In genomic region chr5:137823455-137824045, GRCm38 (mm10) we compare ENCODE assay signal across 21 mouse cellular contexts. TPM values are rescaled to one million over a fixed set of nuclear protein-coding genes. Genes with fewer than 3 reads are reported as not detected.
"Had no signal": no experiment of that assay in that cellular context is flagged by ENCODE, and none has a peak within 500 bp of the region (broad histone marks: within the 10 kb centered on the region; RNA-seq: fewer than 3 reads in every experiment).

No protein-coding gene starts in this region.

- H3K27ac ChIP-seq: intestine, embryonic 15.5 days; left cerebral cortex, adult 2 months; limb, embryonic 10.5 days; liver, embryonic 15.5 days; midbrain, embryonic 13.5 days; neural tube, embryonic 15.5 days had no signal

- DNase-seq: kidney, adult 18-20 months; kidney, postnatal 10 days; kidney, postnatal 4 days; lung, adult 2 months; lung, postnatal 36 days; right cerebral cortex, adult 18-20 months; spleen, adult 18-20 months; thymus, adult 18-20 months; thymus, postnatal 14 days had no signal

- ATAC-seq: intestine, embryonic 15.5 days; lung, postnatal 0 days; midbrain, embryonic 13.5 days had no signal

- H3K4me2 ChIP-seq: intestine, embryonic 15.5 days; liver, embryonic 11.5 days; liver, embryonic 15.5 days; midbrain, embryonic 13.5 days; neural tube, embryonic 15.5 days had no signal

- H3K36me3 ChIP-seq: intestine, embryonic 15.5 days; limb, embryonic 10.5 days; liver, embryonic 15.5 days; midbrain, embryonic 13.5 days; neural tube, embryonic 15.5 days had no signal

- H3K4me3 ChIP-seq: intestine, embryonic 15.5 days; left cerebral cortex, adult 2 months; limb, embryonic 10.5 days; liver, embryonic 15.5 days; midbrain, embryonic 13.5 days; neural tube, embryonic 15.5 days had no signal

- H3K9me3 ChIP-seq: intestine, embryonic 15.5 days; limb, embryonic 10.5 days; liver, embryonic 15.5 days; midbrain, embryonic 13.5 days; neural tube, embryonic 15.5 days had no signal

- H3K27me3 ChIP-seq: intestine, embryonic 15.5 days; liver, embryonic 15.5 days; midbrain, embryonic 13.5 days; neural tube, embryonic 15.5 days had no signal

- H3K9ac ChIP-seq: intestine, embryonic 15.5 days; liver, embryonic 15.5 days; midbrain, embryonic 13.5 days; neural tube, embryonic 15.5 days had no signal

- H3K4me1 ChIP-seq: intestine, embryonic 15.5 days; limb, embryonic 10.5 days; midbrain, embryonic 13.5 days; neural tube, embryonic 15.5 days had no signal

RNA-seq across cellular contexts. Expression of gene Pilra, which starts 12.5 kb away (rescaled TPM):
- total RNA-seq: midbrain, postnatal 0 days had no signal

RNA-seq across cellular contexts. Expression of gene Pilrb1, which starts 34.4 kb away (rescaled TPM):
- total RNA-seq: layer of hippocampus, postnatal 14 days; left cerebral cortex, adult 2 months; left cerebral cortex, postnatal 14 days; midbrain, postnatal 0 days had no signal
- polyA plus RNA-seq: limb, embryonic 10.5 days; midbrain, embryonic 13.5 days; midbrain, postnatal 0 days; neural tube, embryonic 11.5 days; neural tube, embryonic 15.5 days had no signal
